Mouse (Mus musculus): Measurements from ENCODE around the gene Trim8.

GRCm38 (mm10) chr19:46533066-46533465 is 31.6 kb downstream of the Trim8 start:
- no peak for TF ChIP-seq NRF1 (IDR thresholded peaks at IDR 0.05; ENCODE audit: low read depth, low read length)
- TF ChIP-seq MEF2A (IDR thresholded peaks at IDR 0.05; ENCODE audit: borderline replicate concordance, low read depth, low read length): no peak
- no peak for TF ChIP-seq USF2 (conservative IDR thresholded peaks at IDR 0.05; ENCODE audit: low read depth, low read length)
